Comparison of ENCODE assay signal across 16 mouse cellular contexts in the genomic region with DNA sequence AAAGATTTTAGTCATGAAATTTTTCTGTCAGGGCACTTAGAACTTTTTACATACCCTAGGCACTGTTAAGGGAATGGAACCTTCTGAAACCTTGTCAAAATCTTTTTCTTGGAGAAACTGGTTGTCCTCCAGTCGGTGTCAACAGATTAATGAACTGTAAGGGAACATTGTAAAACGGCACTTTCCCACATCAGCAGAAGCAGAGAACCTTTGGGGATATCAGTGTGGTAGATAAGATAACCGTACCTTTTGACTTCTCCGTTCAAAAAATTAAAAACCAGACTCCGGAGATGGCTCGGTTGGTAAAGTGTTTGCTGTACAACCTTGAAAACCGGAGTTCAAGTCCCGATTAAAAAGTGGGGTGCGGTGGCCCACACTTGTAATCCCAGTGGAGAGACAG.
"Had no signal": no experiment of that assay in that cellular context is flagged by ENCODE, and none has a peak within 500 bp of the region (broad histone marks: within the 10 kb centered on the region; RNA-seq: fewer than 3 reads in every experiment).

No protein-coding gene starts in this region.

- H3K4me3 ChIP-seq: neural tube, embryonic 15.5 days; stomach, embryonic 15.5 days had no signal

- H3K9me3 ChIP-seq: neural tube, embryonic 13.5 days; neural tube, embryonic 15.5 days; stomach, embryonic 15.5 days had no signal

- H3K27me3 ChIP-seq: neural tube, embryonic 13.5 days; neural tube, embryonic 15.5 days; stomach, embryonic 15.5 days had no signal

- H3K36me3 ChIP-seq: neural tube, embryonic 13.5 days; neural tube, embryonic 15.5 days; stomach, embryonic 15.5 days had no signal

- H3K9ac ChIP-seq: neural tube, embryonic 15.5 days; stomach, embryonic 15.5 days had no signal

- DNase-seq: retina, postnatal 1 day; right cerebral cortex, adult 18-20 months; right cerebral cortex, postnatal 14 days; right cerebral cortex, postnatal 25 days; right cerebral cortex, postnatal 4 days; spleen, adult 18-20 months; thymus, adult 18-20 months; thymus, adult 2 months; thymus, postnatal 14 days; thymus, postnatal 25 days; thymus, postnatal 36 days; thymus, postnatal 4 days had no signal

- H3K27ac ChIP-seq: stomach, postnatal 0 days had no signal
